Mouse (Mus musculus) kidney, postnatal 36 days (tissue): ENCODE data around the gene Gm43720.
A peak's percentile ranks its signal among the peaks of the same experiment; 100 is the strongest.
"Not testable (repeated sequence)": the region's sequence is repeated elsewhere in the genome, so short reads cannot be mapped to it uniquely, and the experiment has no call there.

Source experiments
- DNase-seq, 2 experiments: peaks; one replicate each; pipeline ENCODE4 v3.0.0; 2021 to 2022; ENCODE audit warnings: mixed read lengths in 2 of 2

Gene Gm43720

GRCm38 (mm10) chr5:138260834-138261233 lies 18.9 kb downstream of the Gm43720 start:
- no peak for DNase-seq

GRCm38 (mm10) chr5:138260051-138260450 lies 19.7 kb downstream of the Gm43720 start:
- DNase-seq = no peak

- DNase-seq = no peak
Observed at GRCm38 (mm10) chr5:138258993-138259392, 20.8 kb downstream of the Gm43720 start.

GRCm38 (mm10) chr5:138258542-138258941 lies 21.2 kb downstream of the Gm43720 start:
- DNase-seq = no peak

- DNase-seq = no peak
Observed at GRCm38 (mm10) chr5:138258078-138258477, 21.7 kb downstream of the Gm43720 start.

- DNase-seq = no peak
Observed at GRCm38 (mm10) chr5:138257585-138257978, 22.2 kb downstream of the Gm43720 start.

GRCm38 (mm10) chr5:138256966-138257584 lies 22.7 kb downstream of the Gm43720 start:
- DNase-seq = no peak

GRCm38 (mm10) chr5:138256094-138256467 lies 23.7 kb downstream of the Gm43720 start:
- DNase-seq = no peak

- DNase-seq = peak; percentile 95 to 99
Observed at GRCm38 (mm10) chr5:138255353-138256093, 24.2 kb downstream of the Gm43720 start, which contains the start of gene Lamtor4. Gene Lamtor4 (plus strand): TSS chr5:138255482.

- no peak for DNase-seq
Observed at GRCm38 (mm10) chr5:138253061-138253460, 26.7 kb downstream of the Gm43720 start.

GRCm38 (mm10) chr5:138251144-138251543 lies 28.6 kb downstream of the Gm43720 start:
- no peak for DNase-seq

- DNase-seq = no peak
Observed at GRCm38 (mm10) chr5:138241511-138241910, 38.2 kb downstream of the Gm43720 start.

- no peak for DNase-seq
Observed at GRCm38 (mm10) chr5:138234224-138234623, 45.5 kb downstream of the Gm43720 start.

- DNase-seq = no peak
Observed at GRCm38 (mm10) chr5:138233778-138234177, 46.0 kb downstream of the Gm43720 start.

GRCm38 (mm10) chr5:138229511-138229910 lies 50.2 kb downstream of the Gm43720 start:
- DNase-seq = no peak

GRCm38 (mm10) chr5:138228026-138228425 lies 51.7 kb downstream of the Gm43720 start:
- DNase-seq = peak; percentile 39 to 83

- no peak for DNase-seq
Observed at GRCm38 (mm10) chr5:138227367-138227766, 52.4 kb downstream of the Gm43720 start.

- DNase-seq = no peak
Observed at GRCm38 (mm10) chr5:138226491-138226890, 53.3 kb downstream of the Gm43720 start.

GRCm38 (mm10) chr5:138225700-138226099 lies 54.1 kb downstream of the Gm43720 start, which contains the start of gene Nxpe5:
Gene Nxpe5 (plus strand): TSS chr5:138225898.
- DNase-seq = no peak

- peak in 1 of 2 experiments; percentile 36 for DNase-seq
Observed at GRCm38 (mm10) chr5:138223287-138223686, 56.5 kb downstream of the Gm43720 start.

GRCm38 (mm10) chr5:138222111-138222510 lies 57.6 kb downstream of the Gm43720 start:
- peak; percentile 91 to 98 for DNase-seq

- DNase-seq = peak in 1 of 2 experiments; percentile 16
Observed at GRCm38 (mm10) chr5:138219864-138220263, 59.9 kb downstream of the Gm43720 start.

- not testable (repeated sequence) for DNase-seq
Observed at GRCm38 (mm10) chr5:138216632-138217031, 63.1 kb downstream of the Gm43720 start.
